Mouse (Mus musculus): ENCODE data around the gene Ormdl3. TPM values are rescaled to one million over a fixed set of nuclear protein-coding genes. Genes with fewer than 3 reads are reported as not detected.
"Not testable (repeated sequence)": the region's sequence is repeated elsewhere in the genome, so short reads cannot be mapped to it uniquely, and the experiment has no call there.

The Ormdl3 gene
- 28.3 and 38.6 TPM in 2 replicates for total RNA-seq (2014; fragmentation: Nextera tagmentation)
- 20.7 and 21.7 TPM in 2 replicates for total RNA-seq (2017)

DNA sequence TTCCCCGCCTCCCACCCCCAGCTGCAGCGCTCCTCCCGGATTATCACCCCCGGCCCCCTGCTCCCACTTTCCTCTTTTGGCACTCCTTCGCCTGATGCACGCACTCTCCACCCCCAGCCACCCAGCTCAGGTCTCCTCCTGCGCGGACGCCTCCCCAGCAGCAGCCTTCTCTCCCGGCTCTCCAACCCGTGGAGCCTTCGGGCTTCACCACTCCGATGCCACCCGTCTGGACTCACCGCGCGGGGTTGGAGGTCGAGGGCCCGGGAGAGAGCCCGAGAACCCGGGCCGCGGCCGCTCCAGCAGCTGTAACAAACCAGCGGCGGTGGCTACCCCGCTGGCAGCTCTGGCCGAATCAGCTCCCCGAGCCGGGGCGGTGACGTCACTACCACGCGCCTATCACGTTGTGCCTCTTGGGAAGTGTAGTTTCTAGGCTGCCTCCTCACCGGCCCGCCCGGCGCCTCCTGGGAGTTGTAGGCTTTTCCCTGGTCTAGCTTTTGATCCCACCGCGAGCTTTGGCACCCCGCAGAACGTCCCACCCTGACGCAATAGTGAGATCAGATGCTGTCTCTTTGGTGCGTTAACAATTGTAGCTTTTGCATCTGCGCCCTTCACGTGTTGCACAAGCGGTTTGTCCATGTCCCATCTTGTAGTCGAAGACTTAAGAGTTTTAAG, at the start of gene Ormdl3:
TSS of gene Ormdl3 (minus strand) at position 477 of the 672 bp plus-strand sequence.
- ATAC-seq (replicated peaks; ENCODE audit: low FRiP score, low TSS enrichment, poor library complexity, severe bottlenecking) = peak; percentile 63

DNA sequence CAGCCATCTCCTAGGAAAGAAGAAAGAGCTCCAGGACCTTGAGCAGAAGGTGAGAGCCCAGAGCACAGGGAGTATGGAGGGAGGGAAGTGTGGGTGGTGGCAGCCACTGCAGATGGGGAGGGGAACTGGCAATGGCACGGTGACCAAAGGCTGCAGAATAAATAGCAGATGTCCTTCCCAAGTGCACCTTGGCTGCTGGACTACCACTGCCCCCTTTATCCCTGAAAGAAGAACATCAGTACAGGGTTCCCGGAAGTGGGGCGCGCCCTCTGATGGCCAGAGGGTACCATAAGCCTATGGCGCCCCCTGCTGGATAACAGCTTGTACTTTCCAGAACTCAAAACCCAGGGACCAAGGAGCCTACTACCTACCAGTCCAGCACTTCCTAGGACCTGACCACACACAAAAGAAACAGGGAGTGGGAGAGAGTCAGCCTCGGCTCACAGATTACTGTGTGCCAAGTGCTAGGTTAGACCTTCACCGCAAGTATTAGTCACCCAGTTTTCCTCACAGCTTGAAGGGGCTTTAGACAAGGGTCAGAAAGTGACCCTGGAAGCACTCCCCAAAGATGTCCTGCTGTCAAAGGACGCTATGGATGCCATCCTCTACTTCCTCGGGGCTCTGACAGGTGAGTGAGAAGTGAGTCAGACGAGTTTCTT, 48.3 kb upstream of the Ormdl3 start:
- ATAC-seq (replicated peaks; ENCODE audit: low FRiP score, low TSS enrichment, poor library complexity, severe bottlenecking) = peak; percentile 95

- no peak for ATAC-seq (replicated peaks; ENCODE audit: low FRiP score, low TSS enrichment, poor library complexity, severe bottlenecking)
Observed at GRCm38 (mm10) chr11:98630646-98631045, 43.5 kb upstream of the Ormdl3 start.

DNA sequence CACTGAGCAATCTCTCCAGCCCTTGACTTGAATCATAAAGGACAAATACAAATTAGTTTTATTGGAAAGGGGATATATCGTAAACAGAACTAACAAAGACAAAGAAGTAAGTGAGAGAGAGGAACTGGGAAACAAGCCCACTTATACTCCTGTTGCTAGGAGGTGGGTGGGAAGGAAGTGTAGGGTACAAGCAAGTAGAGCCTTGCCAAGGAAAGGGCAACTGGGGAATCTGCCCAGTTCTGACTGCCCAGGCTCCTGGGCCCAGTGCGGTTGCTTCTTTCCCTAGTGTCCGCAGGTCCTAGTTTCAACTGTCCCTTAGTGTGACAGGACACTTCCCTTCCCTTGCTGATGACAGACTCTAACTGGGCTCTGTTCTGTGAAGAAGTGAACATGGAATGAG, 41.5 kb upstream of the Ormdl3 start:
- ATAC-seq (replicated peaks; ENCODE audit: low FRiP score, low TSS enrichment, poor library complexity, severe bottlenecking) = no peak

- ATAC-seq (replicated peaks; ENCODE audit: low FRiP score, low TSS enrichment, poor library complexity, severe bottlenecking) = no peak
Observed at GRCm38 (mm10) chr11:98625611-98626410, 38.6 kb upstream of the Ormdl3 start, which contains the start of the genes Gm12355 and Gsdma3. TSS of gene Gm12355 (minus strand) at chr11:98625661. TSS of gene Gsdma3 (plus strand) at chr11:98626360.

DNA sequence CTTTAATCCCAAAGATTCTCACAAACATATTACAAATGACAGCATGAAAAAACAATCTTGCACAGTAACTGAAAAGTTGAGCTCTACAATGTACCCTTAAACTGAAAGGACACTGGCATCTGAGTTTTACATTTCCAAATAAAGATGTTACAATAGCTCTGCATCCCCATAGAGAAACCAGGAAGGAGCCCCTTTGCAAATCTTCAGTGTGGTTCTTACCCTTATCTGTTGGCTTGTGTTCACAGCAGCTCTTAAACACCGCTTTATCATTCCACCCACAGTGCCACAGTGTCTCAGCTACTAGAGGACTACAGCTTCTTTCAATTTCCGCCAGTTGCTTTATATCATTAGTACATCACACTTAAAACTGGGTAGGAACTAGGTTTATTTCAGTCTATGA, 37.2 kb upstream of the Ormdl3 start:
- ATAC-seq (replicated peaks; ENCODE audit: low FRiP score, low TSS enrichment, poor library complexity, severe bottlenecking) = not testable (repeated sequence)

DNA sequence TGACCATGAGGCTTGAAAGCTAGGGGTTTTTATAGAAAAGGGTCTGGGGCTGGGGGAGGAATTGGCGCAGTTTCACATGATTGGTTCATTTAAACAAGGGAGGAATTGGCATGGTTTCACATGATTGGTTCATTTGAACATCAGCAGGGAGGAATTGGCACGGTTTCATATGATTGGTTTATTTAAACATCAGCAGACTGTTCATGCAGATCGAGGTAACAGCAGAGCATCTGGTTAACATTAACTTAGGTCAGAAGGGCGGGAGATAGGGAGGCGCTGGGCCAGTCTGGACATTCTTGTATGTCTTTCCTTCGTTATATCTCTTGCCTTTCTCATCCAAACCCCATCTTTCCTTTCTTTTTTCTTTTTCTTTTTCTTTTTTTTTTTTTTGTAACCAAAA, 36.8 kb upstream of the Ormdl3 start:
- not testable (repeated sequence) for ATAC-seq (replicated peaks; ENCODE audit: low FRiP score, low TSS enrichment, poor library complexity, severe bottlenecking)

DNA sequence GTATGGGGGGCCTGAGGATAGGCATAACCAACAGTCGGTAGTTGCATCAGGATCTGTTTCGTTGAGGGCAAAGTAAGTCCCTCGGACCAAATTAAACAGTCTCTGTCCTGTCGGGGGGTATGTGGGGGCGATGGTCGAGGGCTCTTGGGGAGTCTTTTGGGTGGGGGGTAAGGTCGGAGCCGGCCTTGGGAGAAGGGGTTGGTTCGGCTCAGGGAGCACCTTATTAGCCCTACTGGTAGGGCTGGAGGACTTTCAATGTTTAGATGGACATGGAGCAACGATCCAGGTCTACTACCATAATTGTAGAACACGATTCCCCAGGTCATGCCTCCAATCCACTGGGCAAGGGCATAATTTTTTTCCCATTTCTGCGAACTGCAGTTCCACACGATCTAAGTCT, 33.6 kb upstream of the Ormdl3 start:
- ATAC-seq (replicated peaks; ENCODE audit: low FRiP score, low TSS enrichment, poor library complexity, severe bottlenecking) = no peak

GRCm38 (mm10) chr11:98606763-98607162, 19.6 kb upstream of the Ormdl3 start:
- ATAC-seq (replicated peaks; ENCODE audit: low FRiP score, low TSS enrichment, poor library complexity, severe bottlenecking) = peak; percentile 65; the same call in 1 of the 2 replicates

DNA sequence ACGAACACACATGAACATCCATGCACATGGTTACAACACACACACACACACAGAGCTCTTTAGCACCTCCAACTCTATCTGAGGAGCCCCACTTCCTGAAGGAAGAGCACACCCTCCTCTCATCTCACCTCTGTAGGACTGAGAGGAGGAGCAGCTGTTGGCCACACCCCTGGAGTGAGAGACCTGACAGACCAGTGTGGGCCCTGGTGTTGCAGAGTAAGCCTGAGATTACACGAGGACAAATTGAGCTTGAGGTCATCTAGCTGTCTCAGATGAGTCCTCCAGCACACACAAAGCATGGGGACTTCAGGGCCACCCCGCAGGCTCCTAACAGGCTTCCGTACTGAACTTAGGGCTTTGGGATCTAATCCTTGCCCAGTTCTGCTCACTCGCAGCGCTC, 17.7 kb upstream of the Ormdl3 start:
- ATAC-seq (replicated peaks; ENCODE audit: low FRiP score, low TSS enrichment, poor library complexity, severe bottlenecking) = not testable (repeated sequence)

DNA sequence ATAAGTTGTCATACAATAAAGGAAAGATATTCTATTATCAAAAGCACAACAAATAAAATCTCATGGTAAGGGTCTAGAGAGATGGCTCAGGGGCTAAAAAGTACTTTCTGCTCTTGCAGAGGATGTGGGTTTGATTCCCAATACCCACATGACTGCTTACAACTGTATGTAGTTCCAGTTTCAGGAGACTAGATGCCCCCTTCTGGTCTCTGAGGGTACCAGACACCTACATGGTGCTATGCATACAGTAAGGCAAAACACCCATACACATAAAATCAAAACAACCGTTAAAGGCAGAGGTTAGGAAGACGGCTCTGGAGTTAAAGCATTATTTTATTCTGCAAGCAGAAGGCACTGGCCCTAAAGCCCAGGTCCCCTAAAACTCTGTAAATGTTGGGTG, 16.8 kb upstream of the Ormdl3 start:
- ATAC-seq (replicated peaks; ENCODE audit: low FRiP score, low TSS enrichment, poor library complexity, severe bottlenecking) = no peak

GRCm38 (mm10) chr11:98602090-98602690, 15.0 kb upstream of the Ormdl3 start:
- ATAC-seq (replicated peaks; ENCODE audit: low FRiP score, low TSS enrichment, poor library complexity, severe bottlenecking) = peak; percentile 58

GRCm38 (mm10) chr11:98599291-98599690, 12.1 kb upstream of the Ormdl3 start:
- 0 out of 2 replicates have a peak, but pooled peaks have one; percentile 17 for ATAC-seq (replicated peaks; ENCODE audit: low FRiP score, low TSS enrichment, poor library complexity, severe bottlenecking)

DNA sequence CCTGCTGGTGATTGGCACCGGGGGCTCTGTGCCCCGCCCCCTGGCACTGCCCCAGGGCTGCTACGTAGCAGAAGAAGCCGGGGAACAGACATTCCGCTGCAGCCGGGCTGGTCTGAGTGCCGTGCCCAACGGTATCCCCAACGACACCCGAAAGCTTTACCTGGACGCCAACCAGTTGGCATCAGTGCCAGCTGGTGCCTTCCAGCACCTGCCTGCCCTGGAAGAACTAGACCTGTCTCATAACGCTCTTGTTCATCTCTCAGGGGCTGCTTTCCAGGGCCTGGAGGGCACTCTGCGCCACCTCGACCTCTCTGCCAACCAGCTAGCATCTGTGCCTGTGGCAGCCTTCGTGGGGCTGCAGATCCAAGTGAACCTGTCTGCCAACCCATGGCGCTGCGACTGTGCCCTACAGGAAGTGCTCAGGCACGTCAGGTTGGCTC, 11.7 kb upstream of the Ormdl3 start:
- ATAC-seq (replicated peaks; ENCODE audit: low FRiP score, low TSS enrichment, poor library complexity, severe bottlenecking) = peak; percentile 6; the same call in 1 of the 2 replicates

DNA sequence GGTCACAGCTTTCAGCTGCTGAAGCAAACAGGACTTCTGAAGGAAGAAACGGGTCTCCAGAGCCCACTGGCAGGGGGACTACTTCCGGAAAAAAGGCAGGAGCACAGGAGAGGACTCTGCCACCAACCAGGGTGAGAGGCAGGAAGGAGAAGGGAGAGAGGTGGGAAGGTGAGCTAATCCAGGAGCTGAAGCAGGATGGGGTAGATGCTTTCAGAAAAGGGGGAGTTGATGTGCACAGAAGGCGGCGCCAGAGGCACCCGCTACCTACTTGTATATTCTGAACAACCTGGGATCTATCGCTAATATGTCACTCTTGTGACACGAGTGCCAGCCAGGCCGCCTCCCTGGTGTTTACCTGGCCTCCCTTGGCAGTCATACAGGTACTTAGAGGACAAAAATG, 10.8 kb upstream of the Ormdl3 start, which contains the start of gene Lrrc3c:
TSS of gene Lrrc3c (plus strand) at position 301 of the 400 bp plus-strand sequence.
- no peak for ATAC-seq (replicated peaks; ENCODE audit: low FRiP score, low TSS enrichment, poor library complexity, severe bottlenecking)

DNA sequence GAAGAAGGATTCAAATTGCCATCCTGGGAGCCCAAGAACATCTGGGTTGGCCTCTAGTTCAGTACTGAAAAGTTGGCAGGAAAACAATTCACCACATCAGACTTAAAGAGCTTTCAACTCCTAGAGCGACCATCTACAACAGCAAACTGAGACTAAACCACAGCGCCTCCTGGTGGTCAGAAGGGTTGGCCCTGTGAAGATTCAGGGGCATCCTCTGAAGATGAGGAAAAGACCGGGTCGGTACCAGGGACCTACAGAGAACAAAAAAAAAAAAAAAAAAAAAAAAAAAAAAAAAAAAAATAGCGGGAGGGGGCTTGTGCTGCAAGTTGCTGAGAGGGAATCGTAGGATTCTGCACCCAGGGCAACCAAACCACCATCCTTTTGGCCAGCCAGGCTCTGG, 10.2 kb upstream of the Ormdl3 start:
- peak; percentile 61 for ATAC-seq (replicated peaks; ENCODE audit: low FRiP score, low TSS enrichment, poor library complexity, severe bottlenecking)

DNA sequence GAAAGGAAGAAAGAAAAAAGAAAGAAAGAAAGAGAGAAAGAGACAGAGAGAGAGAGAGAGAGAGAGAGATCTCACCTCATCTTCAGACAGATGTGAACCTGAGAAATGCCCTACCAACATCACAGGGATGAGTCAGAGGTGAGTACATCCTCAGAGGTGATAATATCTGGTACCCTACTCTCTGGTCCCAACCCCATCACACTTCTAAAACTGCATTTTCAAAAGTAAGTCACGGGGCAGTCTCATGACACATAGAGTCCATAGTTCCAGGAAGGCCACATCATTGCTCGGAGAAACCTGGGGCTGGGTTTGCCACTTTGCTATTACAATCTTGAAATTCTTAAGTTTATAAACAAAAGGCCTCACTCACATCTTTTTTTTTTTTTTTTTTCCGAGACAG, 8.8 kb upstream of the Ormdl3 start:
- ATAC-seq (replicated peaks; ENCODE audit: low FRiP score, low TSS enrichment, poor library complexity, severe bottlenecking) = no peak

- ATAC-seq (replicated peaks; ENCODE audit: low FRiP score, low TSS enrichment, poor library complexity, severe bottlenecking) = no peak
Observed at GRCm38 (mm10) chr11:98595473-98595872, 8.3 kb upstream of the Ormdl3 start.

DNA sequence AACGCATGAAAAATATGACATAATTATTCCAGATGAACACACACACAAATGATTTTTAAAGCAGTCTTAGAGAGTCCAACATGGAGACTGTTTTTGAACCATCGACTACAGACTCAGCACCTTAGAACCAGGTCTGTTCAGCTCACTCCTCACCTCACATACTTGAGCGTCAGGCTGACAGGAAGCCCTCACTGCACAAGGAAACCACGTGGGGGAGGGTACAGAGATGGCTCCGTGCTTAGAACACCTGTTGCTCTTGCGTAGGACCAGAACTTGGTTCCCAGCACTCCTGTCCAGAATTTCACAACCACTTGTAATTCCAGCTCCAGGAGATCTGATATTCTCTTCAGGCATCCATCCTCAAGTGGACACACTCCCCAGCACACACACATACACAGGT, 7.9 kb upstream of the Ormdl3 start:
- ATAC-seq (replicated peaks; ENCODE audit: low FRiP score, low TSS enrichment, poor library complexity, severe bottlenecking) = no peak
